Mouse (Mus musculus) MEL (cell line): Measurements from ENCODE around the gene Palld.

Experiments
- MYC ChIP-seq: IDR thresholded peaks from 2 replicates; pipeline ENCODE4 v1.6.1; 2011; ENCODE audit warnings: low read depth, mild to moderate bottlenecking, low read length, improper control_type of control experiment, moderate library complexity
- ZMIZ1 ChIP-seq: IDR thresholded peaks from 2 replicates; pipeline ENCODE4 v1.6.1; 2012; ENCODE audit warnings: low read depth, mild to moderate bottlenecking, inconsistent platforms, low read length, improper control_type of control experiment, moderate library complexity

GRCm38 (mm10) chr8:61715351-61716125 lies 187.0 kb downstream of the Palld start:
- no peak for TF ChIP-seq MYC
- no peak for TF ChIP-seq ZMIZ1
